Mouse (Mus musculus) hindbrain, postnatal 0 days (tissue): ENCODE results near the gene Cnih3. TPM values are rescaled to one million over a fixed set of nuclear protein-coding genes. Genes with fewer than 3 reads are reported as not detected.

Experiments used
- ATAC-seq: fragments of 200-750 bp; cut with Nextera tagmentation; 2 replicates; pipeline ENCODE4 v1.8.0; 2017; ENCODE audit warnings: mild to moderate bottlenecking, moderate TSS enrichment, moderate library complexity
- DNase-seq: peaks from one replicate; pipeline ENCODE4 v3.0.0-alpha.2; 2015; ENCODE audit warnings: low spot score
- H3K27ac ChIP-seq: fragments of 300-500 bp; sonication (generic); 2 replicates; pipeline ENCODE4 v1.5.1; 2014; ENCODE audit warnings: mild to moderate bottlenecking
- H3K27me3 ChIP-seq: fragments of 300-500 bp; sonication (generic); 2 replicates; pipeline ENCODE4 v1.6.1; 2014; ENCODE audit warnings: low read length, mixed read lengths; ENCODE audit not compliant: insufficient read depth
- H3K36me3 ChIP-seq: fragments of 300-500 bp; sonication (generic); 2 replicates; pipeline ENCODE4 v1.6.1; 2014; ENCODE audit warnings: low read length, mixed read lengths; ENCODE audit not compliant: insufficient read depth
- H3K4me1 ChIP-seq: fragments of 300-500 bp; sonication (generic); 2 replicates; pipeline ENCODE4 v1.6.1; 2014; ENCODE audit warnings: antibody characterized with exemption, low read length, mixed read lengths; ENCODE audit not compliant: insufficient read depth
- H3K4me2 ChIP-seq: fragments of 300-500 bp; sonication (generic); 2 replicates; pipeline ENCODE4 v1.6.1; 2014; ENCODE audit warnings: low read depth, mild to moderate bottlenecking, low read length, moderate library complexity, mixed read lengths
- H3K4me3 ChIP-seq: fragments of 300-500 bp; sonication (generic); 2 replicates; pipeline ENCODE4 v1.5.1; 2014; ENCODE audit warnings: low read length
- H3K9ac ChIP-seq: fragments of 300-500 bp; sonication (generic); replicated peaks from 2 replicates; pipeline ENCODE4 v1.6.1; 2014; ENCODE audit warnings: mild to moderate bottlenecking, low read length, moderate library complexity, mixed read lengths
- H3K9me3 ChIP-seq: fragments of 300-500 bp; sonication (generic); 2 replicates; pipeline ENCODE4 v1.6.1; 2016; ENCODE audit warnings: low read length, mixed read lengths
- CTCF ChIP-seq: IDR thresholded peaks from 2 replicates; pipeline ENCODE4 v1.5.1; 2016; ENCODE audit warnings: antibody characterized with exemption, control low read depth, low read depth
- WGBS: fragments of 180-500 bp; shearing (Covaris S2); extraction: QIAGEN DNeasy Blood & Tissue Kit; methylation state at CpG from one replicate; pipeline ENCODE4 v1.1.7; 2014; 5-methylcytosine and 5-hydroxymethylcytosine counted together
- polyA plus RNA-seq: library from polyadenylated mRNA; unstranded; fragments of >200 nt; fragmentation: Nextera tagmentation; extraction: Ambion mirVana; gene quantifications from 2 replicates; pipeline ENCODE4 v1.2.1, GENCODE M21; 2015
- total RNA-seq: library from RNA; depleted of rRNA; stranded (reverse); fragments of >200 nt; gene quantifications from 2 replicates; pipeline ENCODE4 v1.2.3, GENCODE M21; 2014

The Cnih3 gene
- total and polyA plus RNA-seq, 2 experiments from 2014 or later = 13.2 to 23.0 TPM

GRCm38 (mm10) chr1:181424922-181425321, 72.5 kb downstream of the Cnih3 start:
- ATAC-seq (no peak), DNase-seq (no peak)
- Histone ChIP-seq H3K27ac (no peak overlapping the region), H3K4me3 (no peak overlapping the region), H3K9ac (no peak overlapping the region), H3K36me3 (no peaks in the 10 kb centered on the region), H3K9me3 (no peaks in the 10 kb centered on the region), H3K27me3 (no peaks in the 10 kb centered on the region), H3K4me1 (0 out of 2 replicates have a peak, but pooled peaks cover 4% of the 10 kb centered on the region), H3K4me2 (no peak overlapping the region)
- no peak for TF ChIP-seq CTCF
- 84% methylated on average over 3 of the region's 3 CpGs for WGBS

GRCm38 (mm10) chr1:181425388-181425787, 73.0 kb downstream of the Cnih3 start:
- Histone ChIP-seq H3K27ac (no peak overlapping the region), H3K9ac (no peak overlapping the region), H3K36me3 (no peaks in the 10 kb centered on the region), H3K4me1 (0 out of 2 replicates have a peak, but pooled peaks cover 4% of the 10 kb centered on the region), H3K9me3 (no peaks in the 10 kb centered on the region), H3K4me3 (no peak overlapping the region), H3K4me2 (no peak overlapping the region), H3K27me3 (no peaks in the 10 kb centered on the region)
- DNase-seq (no peak), ATAC-seq (no peak)
- WGBS = 94% methylated on average over 3 of the region's 3 CpGs
- no peak for TF ChIP-seq CTCF

GRCm38 (mm10) chr1:181426406-181426805, 74.0 kb downstream of the Cnih3 start:
- ATAC-seq (no peak), DNase-seq (no peak)
- H3K27ac ChIP-seq = no peak overlapping the region
- no peak overlapping the region for H3K9ac ChIP-seq
- no peaks in the 10 kb centered on the region for H3K27me3 ChIP-seq
- no peak overlapping the region for H3K4me3 ChIP-seq
- H3K4me2 ChIP-seq = no peak overlapping the region
- H3K36me3 ChIP-seq = no peaks in the 10 kb centered on the region
- WGBS = 80% methylated on average over 5 of the region's 5 CpGs
- 0 out of 2 replicates have a peak, but pooled peaks cover 4% of the 10 kb centered on the region for H3K4me1 ChIP-seq
- no peak for TF ChIP-seq CTCF
- H3K9me3 ChIP-seq = no peaks in the 10 kb centered on the region

- no peak overlapping the region for H3K4me2 ChIP-seq
- WGBS = 69% methylated on average over 5 of the region's 5 CpGs
- no peaks in the 10 kb centered on the region for H3K9me3 ChIP-seq
- no peaks in the 10 kb centered on the region for H3K27me3 ChIP-seq
- no peak for ATAC-seq
- no peak overlapping the region for H3K4me3 ChIP-seq
- DNase-seq = no peak
- H3K27ac ChIP-seq = no peak overlapping the region
- H3K4me1 ChIP-seq = no peaks in the 10 kb centered on the region
- no peaks in the 10 kb centered on the region for H3K36me3 ChIP-seq
- H3K9ac ChIP-seq = no peak overlapping the region
- no peak for TF ChIP-seq CTCF
Observed at GRCm38 (mm10) chr1:181433263-181433662, 80.8 kb downstream of the Cnih3 start.

- H3K4me2 ChIP-seq = no peak overlapping the region
- H3K4me3 ChIP-seq = no peak overlapping the region
- H3K4me1 ChIP-seq = no peaks in the 10 kb centered on the region
- no peak overlapping the region for H3K9ac ChIP-seq
- 64% methylated on average over 5 of the region's 5 CpGs for WGBS
- DNase-seq (no peak), ATAC-seq (no peak)
- no peak overlapping the region for H3K27ac ChIP-seq
- H3K27me3 ChIP-seq = no peaks in the 10 kb centered on the region
- no peaks in the 10 kb centered on the region for H3K36me3 ChIP-seq
- TF ChIP-seq CTCF = no peak
- no peaks in the 10 kb centered on the region for H3K9me3 ChIP-seq
Observed at GRCm38 (mm10) chr1:181435414-181435813, 83.0 kb downstream of the Cnih3 start.

GRCm38 (mm10) chr1:181440982-181441603, 88.7 kb downstream of the Cnih3 start:
- DNase-seq (no peak), ATAC-seq (no peak)
- TF ChIP-seq CTCF = no peak
- 72% methylated on average over 8 of the region's 8 CpGs for WGBS
- no peak overlapping the region for H3K4me2 ChIP-seq
- H3K4me3 ChIP-seq = no peak overlapping the region
- H3K4me1 ChIP-seq = peaks cover 8% of the 10 kb centered on the region; the same call in 1 of the 2 replicates
- no peaks in the 10 kb centered on the region for H3K36me3 ChIP-seq
- no peaks in the 10 kb centered on the region for H3K27me3 ChIP-seq
- H3K9me3 ChIP-seq = no peaks in the 10 kb centered on the region
- H3K9ac ChIP-seq = no peak overlapping the region
- no peak overlapping the region for H3K27ac ChIP-seq

- no peaks in the 10 kb centered on the region for H3K36me3 ChIP-seq
- no peak for TF ChIP-seq CTCF
- H3K4me2 ChIP-seq = no peak overlapping the region
- no peak for DNase-seq
- H3K27me3 ChIP-seq = no peaks in the 10 kb centered on the region
- peaks cover 10% of the 10 kb centered on the region; the same call in 1 of the 2 replicates for H3K4me1 ChIP-seq
- H3K9ac ChIP-seq = no peak overlapping the region
- no peak overlapping the region for H3K27ac ChIP-seq
- 69% methylated on average over 7 of the region's 7 CpGs for WGBS
- no peaks in the 10 kb centered on the region for H3K9me3 ChIP-seq
- no peak overlapping the region for H3K4me3 ChIP-seq
- no peak for ATAC-seq
Observed at GRCm38 (mm10) chr1:181441654-181442241, 89.3 kb downstream of the Cnih3 start.
